Mouse (Mus musculus): ENCODE data around the gene Ube2d3. TPM values are rescaled to one million over a fixed set of nuclear protein-coding genes. Genes with fewer than 3 reads are reported as not detected.
"Not testable (repeated sequence)": the region's sequence is repeated elsewhere in the genome, so short reads cannot be mapped to it uniquely, and the experiment has no call there.

Ube2d3 gene
- polyA plus RNA-seq, 1 experiment from 2014 or later, result 344 TPM

DNA sequence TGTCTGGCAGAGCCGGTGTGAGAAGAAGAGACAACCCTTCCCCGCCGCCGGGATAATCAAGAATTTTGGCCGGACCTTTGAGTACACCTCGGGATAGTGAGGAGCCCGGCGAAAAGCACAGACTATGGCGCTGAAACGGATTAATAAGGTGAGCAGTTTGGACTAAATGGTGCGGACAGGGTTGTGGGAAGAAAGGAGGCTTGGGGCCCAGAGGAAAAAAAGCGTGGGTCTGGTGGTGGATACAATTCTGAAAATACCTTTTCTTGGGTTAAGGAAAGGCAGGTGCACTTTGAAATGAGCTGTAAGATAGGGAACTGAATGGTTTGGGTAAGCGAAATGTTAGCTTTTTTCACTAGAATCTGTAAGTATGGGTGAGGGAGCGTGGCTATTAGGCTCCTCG is 1.7 kb downstream of the Ube2d3 start:
- Histone ChIP-seq H3K9ac (peak overlapping the region; percentile 91), H3K27me3 (no peaks in the 10 kb centered on the region), H3K36me3 (no peaks in the 10 kb centered on the region), H3K4me1 (replicated peaks) (peaks cover 42% of the 10 kb centered on the region), H3K9me3 (no peaks in the 10 kb centered on the region), H3K4me3 (peak overlapping the region; percentile 84), H3K27ac (replicated peaks) (peak overlapping the region; percentile 100), H3K4me2 (peak overlapping the region; percentile 95)
- 3% methylated on average over 15 of the region's 15 CpGs for WGBS
- ATAC-seq (ENCODE audit: low FRiP score, low read depth), result no peak

GRCm38 (mm10) chr3:135440221-135440620 is 2.3 kb downstream of the Ube2d3 start:
- no peaks in the 10 kb centered on the region for H3K27me3 ChIP-seq
- H3K4me2 ChIP-seq, result peak overlapping the region; percentile 95
- peak overlapping the region; percentile 91 for H3K9ac ChIP-seq
- no peaks in the 10 kb centered on the region for H3K36me3 ChIP-seq
- H3K4me3 ChIP-seq, result peak overlapping the region; percentile 84
- ATAC-seq (ENCODE audit: low FRiP score, low read depth), result no peak
- H3K27ac ChIP-seq (replicated peaks), result peak overlapping the region; percentile 100; the same call in 1 of the 2 replicates
- WGBS, result 24% methylated on average over 7 of the region's 7 CpGs
- H3K4me1 ChIP-seq (replicated peaks), result peaks cover 46% of the 10 kb centered on the region
- H3K9me3 ChIP-seq, result no peaks in the 10 kb centered on the region

DNA sequence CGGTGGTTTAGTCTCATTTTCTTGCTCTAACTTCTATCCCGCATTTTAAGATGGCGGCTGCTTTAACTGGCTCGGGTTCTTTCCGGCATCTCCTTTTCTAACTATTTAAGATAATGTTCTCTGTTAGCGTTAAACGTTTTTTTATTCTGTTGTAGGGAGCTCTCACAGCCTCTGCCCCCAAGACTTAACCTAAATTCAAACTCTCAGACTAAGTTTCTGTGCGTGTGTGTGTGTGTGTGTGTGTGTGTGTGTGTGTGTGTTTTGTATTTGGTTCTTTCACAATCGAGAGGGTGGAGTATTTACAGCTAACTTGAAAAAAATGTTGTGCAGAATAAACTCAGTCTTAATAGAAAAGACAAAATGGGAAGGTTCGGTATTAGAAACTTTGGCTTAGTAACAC is 2.7 kb downstream of the Ube2d3 start:
- H3K27ac ChIP-seq (replicated peaks), result no peak overlapping the region
- no peak for ATAC-seq (ENCODE audit: low FRiP score, low read depth)
- no peaks in the 10 kb centered on the region for H3K9me3 ChIP-seq
- 47% methylated on average over 10 of the region's 10 CpGs for WGBS
- peak overlapping the region; percentile 95 for H3K4me2 ChIP-seq
- H3K4me3 ChIP-seq, result peak overlapping the region; percentile 84
- no peaks in the 10 kb centered on the region for H3K27me3 ChIP-seq
- H3K36me3 ChIP-seq, result no peaks in the 10 kb centered on the region
- H3K9ac ChIP-seq, result peak overlapping the region; percentile 91
- peaks cover 46% of the 10 kb centered on the region for H3K4me1 ChIP-seq (replicated peaks)

DNA sequence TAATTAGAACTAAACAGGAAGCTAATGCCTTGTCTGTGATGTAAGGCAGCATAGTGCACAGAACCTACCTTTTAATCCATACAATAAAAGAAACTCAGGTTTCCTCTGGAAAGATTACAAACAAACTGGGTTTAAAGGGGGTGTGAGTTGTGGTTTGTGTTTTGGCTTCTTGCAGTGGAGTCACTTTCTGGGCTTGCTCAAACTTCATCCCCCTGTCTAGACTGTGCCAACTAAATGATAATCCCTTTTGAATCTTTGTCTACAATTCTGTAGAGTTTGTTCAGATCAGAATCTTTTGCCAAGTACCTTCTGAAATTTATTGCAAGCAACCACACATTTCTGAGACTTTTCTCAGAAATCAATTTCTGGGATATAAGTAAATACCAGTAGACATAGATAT is 7.0 kb downstream of the Ube2d3 start:
- H3K4me2 ChIP-seq, result no peak overlapping the region
- no peak overlapping the region for H3K27ac ChIP-seq (replicated peaks)
- no peak overlapping the region for H3K9ac ChIP-seq
- H3K27me3 ChIP-seq, result no peaks in the 10 kb centered on the region
- H3K36me3 ChIP-seq, result no peaks in the 10 kb centered on the region
- H3K9me3 ChIP-seq, result no peaks in the 10 kb centered on the region
- H3K4me1 ChIP-seq (replicated peaks), result peaks cover 42% of the 10 kb centered on the region
- no peak overlapping the region for H3K4me3 ChIP-seq
- ATAC-seq (ENCODE audit: low FRiP score, low read depth), result no peak

- no peaks in the 10 kb centered on the region for H3K4me1 ChIP-seq (replicated peaks)
- no peak for ATAC-seq (ENCODE audit: low FRiP score, low read depth)
- no peaks in the 10 kb centered on the region for H3K27me3 ChIP-seq
- peaks cover 31% of the 10 kb centered on the region for H3K36me3 ChIP-seq
- no peak overlapping the region for H3K9ac ChIP-seq
- H3K4me3 ChIP-seq, result no peak overlapping the region
- H3K4me2 ChIP-seq, result no peak overlapping the region
- H3K9me3 ChIP-seq, result no peaks in the 10 kb centered on the region
- H3K27ac ChIP-seq (replicated peaks), result no peak overlapping the region
These were observed 21.0 kb downstream of the Ube2d3 start for GRCm38 (mm10) chr3:135458981-135459380.

- no peak for ATAC-seq (ENCODE audit: low FRiP score, low read depth)
These were observed 30.5 kb downstream of the Ube2d3 start for GRCm38 (mm10) chr3:135468402-135468801.

GRCm38 (mm10) chr3:135469146-135469545 is 31.2 kb downstream of the Ube2d3 start:
- Histone ChIP-seq H3K4me1 (replicated peaks) (no peaks in the 10 kb centered on the region), H3K4me2 (no peak overlapping the region), H3K36me3 (peaks cover 5% of the 10 kb centered on the region), H3K27me3 (no peaks in the 10 kb centered on the region), H3K27ac (replicated peaks) (no peak overlapping the region), H3K9me3 (no peaks in the 10 kb centered on the region), H3K4me3 (no peak overlapping the region), H3K9ac (no peak overlapping the region)
- no peak for ATAC-seq (ENCODE audit: low FRiP score, low read depth)
- 63% methylated on average over 3 of the region's 3 CpGs for WGBS

More at GRCm38 (mm10) chr3:135468402-135468801, 30.5 kb downstream of the Ube2d3 start:
- Histone ChIP-seq H3K27me3 (no peaks in the 10 kb centered on the region), H3K9me3 (no peaks in the 10 kb centered on the region), H3K4me1 (replicated peaks) (no peaks in the 10 kb centered on the region), H3K4me2 (no peak overlapping the region), H3K4me3 (no peak overlapping the region), H3K9ac (no peak overlapping the region), H3K27ac (replicated peaks) (no peak overlapping the region), H3K36me3 (peaks cover 5% of the 10 kb centered on the region)
- 82% methylated on average over 1 of the region's 1 CpGs for WGBS

- peak; percentile 49; the same call in 1 of the 2 replicates for ATAC-seq (ENCODE audit: low FRiP score, low read depth)
These were observed 32.0 kb downstream of the Ube2d3 start for GRCm38 (mm10) chr3:135469974-135470373.

DNA sequence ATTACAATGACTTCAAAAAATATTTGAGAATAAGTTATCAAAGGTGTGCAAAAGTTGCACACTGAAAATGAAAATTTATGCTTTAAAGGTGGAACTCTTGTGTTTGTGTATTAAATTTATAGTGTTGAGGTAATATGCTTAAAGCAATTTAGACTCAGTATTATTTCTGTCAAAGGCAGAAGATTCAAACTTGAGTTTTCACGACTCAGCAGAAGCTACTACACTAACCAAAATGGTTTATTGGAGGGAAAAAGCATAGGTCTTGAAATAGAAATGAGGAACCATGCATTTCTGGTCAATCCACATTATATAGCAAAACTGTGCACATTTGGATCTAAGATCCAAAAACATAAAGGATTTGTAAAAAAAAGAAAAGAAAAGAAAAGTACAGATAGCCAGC is 32.9 kb downstream of the Ube2d3 start:
- H3K4me2 ChIP-seq, result no peak overlapping the region
- H3K4me1 ChIP-seq (replicated peaks), result no peaks in the 10 kb centered on the region
- H3K36me3 ChIP-seq, result peaks cover 5% of the 10 kb centered on the region
- H3K9ac ChIP-seq, result no peak overlapping the region
- 86% methylated on average over 1 of the region's 1 CpGs for WGBS
- H3K27ac ChIP-seq (replicated peaks), result no peak overlapping the region
- no peak for ATAC-seq (ENCODE audit: low FRiP score, low read depth)
- H3K4me3 ChIP-seq, result no peak overlapping the region
- H3K27me3 ChIP-seq, result no peaks in the 10 kb centered on the region
- no peaks in the 10 kb centered on the region for H3K9me3 ChIP-seq

More at GRCm38 (mm10) chr3:135469974-135470373, 32.0 kb downstream of the Ube2d3 start:
- no peak overlapping the region for H3K4me3 ChIP-seq
- no peak overlapping the region for H3K4me2 ChIP-seq
- H3K27ac ChIP-seq (replicated peaks), result no peak overlapping the region
- H3K36me3 ChIP-seq, result peaks cover 5% of the 10 kb centered on the region
- H3K9ac ChIP-seq, result no peak overlapping the region
- H3K4me1 ChIP-seq (replicated peaks), result no peaks in the 10 kb centered on the region
- H3K9me3 ChIP-seq, result no peaks in the 10 kb centered on the region
- WGBS, result 46% methylated on average over 4 of the region's 4 CpGs
- no peaks in the 10 kb centered on the region for H3K27me3 ChIP-seq

DNA sequence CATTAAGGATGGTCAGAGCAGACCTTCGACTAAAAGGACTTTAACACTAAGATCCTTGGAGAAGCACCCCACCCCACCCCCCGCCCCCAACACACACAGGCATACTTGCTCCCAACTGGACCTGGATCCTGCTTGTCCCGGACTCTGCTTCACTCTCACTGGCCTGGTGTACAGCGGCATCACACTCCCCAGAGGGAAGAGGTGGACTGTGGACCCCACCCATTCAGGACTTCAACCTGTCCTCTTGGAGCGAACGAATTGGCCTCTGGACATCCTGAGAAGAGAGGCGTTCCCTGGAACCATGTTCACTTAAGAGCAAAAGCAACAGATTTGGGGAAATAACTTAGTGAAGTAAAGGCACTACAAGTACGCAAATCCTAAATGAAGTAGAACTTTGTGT is 37.1 kb downstream of the Ube2d3 start:
- 93% methylated on average over 8 of the region's 8 CpGs for WGBS
- Histone ChIP-seq H3K4me1 (replicated peaks) (no peaks in the 10 kb centered on the region), H3K27me3 (no peaks in the 10 kb centered on the region), H3K9ac (no peak overlapping the region), H3K27ac (replicated peaks) (no peak overlapping the region), H3K4me3 (no peak overlapping the region), H3K36me3 (no peaks in the 10 kb centered on the region), H3K4me2 (no peak overlapping the region), H3K9me3 (no peaks in the 10 kb centered on the region)
- ATAC-seq (ENCODE audit: low FRiP score, low read depth), result no peak

- no peaks in the 10 kb centered on the region for H3K27me3 ChIP-seq
- H3K9me3 ChIP-seq, result no peaks in the 10 kb centered on the region
- no peak for ATAC-seq (ENCODE audit: low FRiP score, low read depth)
- no peak overlapping the region for H3K4me3 ChIP-seq
- H3K4me1 ChIP-seq (replicated peaks), result no peaks in the 10 kb centered on the region
- no peaks in the 10 kb centered on the region for H3K36me3 ChIP-seq
- H3K9ac ChIP-seq, result no peak overlapping the region
- H3K4me2 ChIP-seq, result no peak overlapping the region
- WGBS, result 81% methylated on average over 6 of the region's 6 CpGs
- no peak overlapping the region for H3K27ac ChIP-seq (replicated peaks)
These were observed 38.3 kb downstream of the Ube2d3 start for GRCm38 (mm10) chr3:135476286-135476685.

DNA sequence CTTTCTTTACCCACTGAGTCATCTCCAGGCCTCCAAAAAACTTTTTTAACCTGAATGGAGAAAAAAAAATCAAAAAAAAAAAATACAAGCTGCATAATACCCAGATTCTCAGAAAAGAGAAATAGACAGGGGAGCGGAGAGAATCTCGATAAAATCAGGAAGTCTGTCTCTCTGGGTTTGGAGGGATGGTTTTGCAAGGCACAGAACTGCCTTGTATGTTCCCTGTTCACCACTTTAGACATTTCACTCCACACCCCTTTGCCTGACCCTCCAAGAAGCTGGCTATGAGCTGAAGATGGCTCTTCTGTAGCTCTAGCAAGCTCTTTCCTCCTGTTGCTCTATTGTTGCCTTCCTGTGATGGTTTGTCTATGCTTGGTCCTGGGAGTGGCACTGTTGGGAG is 39.0 kb downstream of the Ube2d3 start:
- ATAC-seq (ENCODE audit: low FRiP score, low read depth), result no peak
- Histone ChIP-seq H3K4me2 (no peak overlapping the region), H3K27me3 (no peaks in the 10 kb centered on the region), H3K9me3 (no peaks in the 10 kb centered on the region), H3K36me3 (no peaks in the 10 kb centered on the region), H3K4me3 (no peak overlapping the region), H3K9ac (no peak overlapping the region), H3K27ac (replicated peaks) (no peak overlapping the region), H3K4me1 (replicated peaks) (no peaks in the 10 kb centered on the region)
- 98% methylated on average over 2 of the region's 2 CpGs for WGBS

- not testable (repeated sequence) for H3K4me1 ChIP-seq (replicated peaks); H3K27me3 ChIP-seq; ATAC-seq (ENCODE audit: low FRiP score, low read depth); H3K9ac ChIP-seq; H3K4me3 ChIP-seq; H3K4me2 ChIP-seq; H3K36me3 ChIP-seq; H3K27ac ChIP-seq (replicated peaks); H3K9me3 ChIP-seq
- 87% methylated on average over 5 of the region's 5 CpGs for WGBS
These were observed 41.1 kb downstream of the Ube2d3 start for GRCm38 (mm10) chr3:135479090-135479489.

All from hindbrain, embryonic 15.5 days (tissue).